Mouse (Mus musculus) E14TG2a.4 (cell line): ENCODE results near the gene Otx1.

ENCODE experiments used
- H3K27me3 ChIP-seq: 2 replicates; pipeline ENCODE4 v1.6.1; 2014; ENCODE audit warnings: low read length, control low read depth; ENCODE audit not compliant: insufficient read depth
- H3K36me3 ChIP-seq: 2 replicates; pipeline ENCODE4 v1.6.1; 2014; ENCODE audit warnings: low read length, control low read depth; ENCODE audit not compliant: insufficient read depth
- H3K4me1 ChIP-seq: replicated peaks from 2 replicates; pipeline ENCODE4 v1.6.1; 2014; ENCODE audit warnings: low read depth, low read length, control low read depth
- H3K4me3 ChIP-seq: replicated peaks from 2 replicates; pipeline ENCODE4 v1.5.1; 2014; ENCODE audit warnings: mild to moderate bottlenecking, low read length
- H3K9me3 ChIP-seq: 2 replicates; pipeline ENCODE4 v1.6.1; 2014; ENCODE audit warnings: low read length, control low read depth
- CTCF ChIP-seq: conservative IDR thresholded peaks from 2 replicates; pipeline ENCODE4 v1.5.1; 2014; ENCODE audit warnings: low read length
- NANOG ChIP-seq: IDR thresholded peaks from 2 replicates; pipeline ENCODE4 v1.6.1; 2014; ENCODE audit warnings: borderline replicate concordance, low read length, mixed read lengths
- POU5F1 ChIP-seq: IDR thresholded peaks from 2 replicates; pipeline ENCODE4 v1.6.1; 2014; ENCODE audit warnings: low read length, borderline replicate concordance

The Otx1 gene

GRCm38 (mm10) chr11:22002783-22003340 lies at the start of gene Otx1:
Gene Otx1 (minus strand): TSS chr11:22002897.
- 0 out of 2 replicates have a peak, but pooled peaks cover 6% of the 10 kb centered on the region for H3K9me3 ChIP-seq
- TF ChIP-seq CTCF (no peak), POU5F1 (no peak), NANOG (no peak)
- peak within 1 kb of the TSS; percentile 82 for H3K4me3 ChIP-seq
- H3K27me3 ChIP-seq, result peaks cover 94% of the 10 kb centered on the region
- H3K4me1 ChIP-seq, result peaks cover 70% of the 10 kb centered on the region
- no peaks in the 10 kb centered on the region for H3K36me3 ChIP-seq

GRCm38 (mm10) chr11:22050864-22051263 lies 48.2 kb upstream of the Otx1 start:
- Histone ChIP-seq H3K4me3 (no peak overlapping the region), H3K36me3 (no peaks in the 10 kb centered on the region), H3K4me1 (peaks cover 4% of the 10 kb centered on the region; the same call in 1 of the 2 replicates), H3K9me3 (no peaks in the 10 kb centered on the region), H3K27me3 (no peaks in the 10 kb centered on the region)
- TF ChIP-seq CTCF (no peak), POU5F1 (no peak), NANOG (no peak)

GRCm38 (mm10) chr11:22039854-22040426 lies 37.2 kb upstream of the Otx1 start:
- Histone ChIP-seq H3K36me3 (no peaks in the 10 kb centered on the region), H3K9me3 (no peaks in the 10 kb centered on the region), H3K4me3 (no peak overlapping the region), H3K27me3 (no peaks in the 10 kb centered on the region), H3K4me1 (no peaks in the 10 kb centered on the region; the same call in 1 of the 2 replicates)
- TF ChIP-seq CTCF (no peak), POU5F1 (no peak), NANOG (no peak)

- Histone ChIP-seq H3K4me1 (no peaks in the 10 kb centered on the region; the same call in 1 of the 2 replicates), H3K9me3 (no peaks in the 10 kb centered on the region), H3K4me3 (no peak overlapping the region), H3K36me3 (no peaks in the 10 kb centered on the region), H3K27me3 (no peaks in the 10 kb centered on the region)
- TF ChIP-seq POU5F1, result no peak
Measured at GRCm38 (mm10) chr11:22034564-22035105, 31.9 kb upstream of the Otx1 start.

GRCm38 (mm10) chr11:22033582-22033981 lies 30.9 kb upstream of the Otx1 start:
- TF ChIP-seq POU5F1 (no peak), CTCF (no peak), NANOG (no peak)
- no peaks in the 10 kb centered on the region for H3K36me3 ChIP-seq
- no peaks in the 10 kb centered on the region for H3K9me3 ChIP-seq
- no peak overlapping the region for H3K4me3 ChIP-seq
- no peaks in the 10 kb centered on the region for H3K4me1 ChIP-seq
- no peaks in the 10 kb centered on the region for H3K27me3 ChIP-seq

- TF ChIP-seq NANOG (no peak), POU5F1 (no peak), CTCF (no peak)
- Histone ChIP-seq H3K4me3 (no peak overlapping the region), H3K27me3 (no peaks in the 10 kb centered on the region), H3K36me3 (no peaks in the 10 kb centered on the region), H3K9me3 (no peaks in the 10 kb centered on the region), H3K4me1 (no peaks in the 10 kb centered on the region)
Measured at GRCm38 (mm10) chr11:22020602-22021001, 17.9 kb upstream of the Otx1 start.

GRCm38 (mm10) chr11:22017444-22017843 lies 14.7 kb upstream of the Otx1 start:
- no peaks in the 10 kb centered on the region for H3K4me1 ChIP-seq
- TF ChIP-seq POU5F1, result no peak
- no peak for TF ChIP-seq CTCF
- TF ChIP-seq NANOG, result no peak
- H3K9me3 ChIP-seq, result no peaks in the 10 kb centered on the region
- no peak overlapping the region for H3K4me3 ChIP-seq
- no peaks in the 10 kb centered on the region for H3K36me3 ChIP-seq
- no peaks in the 10 kb centered on the region for H3K27me3 ChIP-seq

GRCm38 (mm10) chr11:22016341-22016740 lies 13.6 kb upstream of the Otx1 start:
- H3K9me3 ChIP-seq, result no peaks in the 10 kb centered on the region; the same call in 1 of the 2 replicates
- H3K4me1 ChIP-seq, result no peaks in the 10 kb centered on the region
- H3K4me3 ChIP-seq, result no peak overlapping the region
- no peaks in the 10 kb centered on the region for H3K36me3 ChIP-seq
- H3K27me3 ChIP-seq, result peaks cover under 1% of the 10 kb centered on the region; the same call in 1 of the 2 replicates
- TF ChIP-seq CTCF (no peak), NANOG (no peak), POU5F1 (no peak)
